Mouse (Mus musculus) midbrain, embryonic 13.5 days (tissue): Measurements from ENCODE around the gene Syt1. TPM values are rescaled to one million over a fixed set of nuclear protein-coding genes. Genes with fewer than 3 reads are reported as not detected.

ENCODE experiments used
- ATAC-seq: fragments of 200-750 bp; cut with Nextera tagmentation; 2 replicates; pipeline ENCODE4 v1.8.0; 2017; ENCODE audit warnings: mild to moderate bottlenecking, moderate TSS enrichment, moderate library complexity
- H3K27ac ChIP-seq: fragments of 300-500 bp; sonication (generic); 2 replicates; pipeline ENCODE4 v1.5.1; 2015; ENCODE audit warnings: inconsistent platforms, mild to moderate bottlenecking, moderate library complexity
- H3K27me3 ChIP-seq: fragments of 300-500 bp; sonication (generic); 2 replicates; pipeline ENCODE4 v1.6.1; 2015; ENCODE audit warnings: mild to moderate bottlenecking, inconsistent platforms
- H3K36me3 ChIP-seq: fragments of 300-500 bp; sonication (generic); 2 replicates; pipeline ENCODE4 v1.6.1; 2015; ENCODE audit warnings: mild to moderate bottlenecking, inconsistent platforms
- H3K4me1 ChIP-seq: fragments of 300-500 bp; sonication (generic); replicated peaks from 2 replicates; pipeline ENCODE4 v1.6.1; 2015; ENCODE audit warnings: inconsistent platforms
- H3K4me2 ChIP-seq: fragments of 300-500 bp; sonication (generic); replicated peaks from 2 replicates; pipeline ENCODE4 v1.6.1; 2015; ENCODE audit warnings: moderate library complexity, mild to moderate bottlenecking, inconsistent platforms
- H3K4me3 ChIP-seq: fragments of 300-500 bp; sonication (generic); replicated peaks from 2 replicates; pipeline ENCODE4 v1.5.1; 2015; ENCODE audit warnings: mild to moderate bottlenecking, inconsistent platforms
- H3K9ac ChIP-seq: fragments of 300-500 bp; sonication (generic); replicated peaks from 2 replicates; pipeline ENCODE4 v1.6.1; 2015; ENCODE audit warnings: mild to moderate bottlenecking, inconsistent platforms
- H3K9me3 ChIP-seq: fragments of 300-500 bp; sonication (generic); 2 replicates; pipeline ENCODE4 v1.6.1; 2016; ENCODE audit warnings: mild to moderate bottlenecking, inconsistent platforms
- WGBS: fragments of 180-500 bp; shearing (Covaris S2); methylation state at CpG from one replicate; pipeline ENCODE4 v1.1.7; 2015; 5-methylcytosine and 5-hydroxymethylcytosine counted together
- polyA plus RNA-seq: library from polyadenylated mRNA; unstranded; fragments of >200 nt; fragmentation: Nextera tagmentation; extraction: Ambion mirVana; gene quantifications from 2 replicates; pipeline ENCODE4 v1.2.1, GENCODE M21; 2015

Syt1 gene
- polyA plus RNA-seq, 1 experiment from 2014 or later: 77.2 TPM

GRCm38 (mm10) chr10:108635616-108636015 lies 375.2 kb downstream of the Syt1 start:
- Histone ChIP-seq H3K9me3 (no peaks in the 10 kb centered on the region), H3K9ac (no peak overlapping the region), H3K4me1 (0 out of 2 replicates have a peak, but pooled peaks cover 6% of the 10 kb centered on the region), H3K4me3 (no peak overlapping the region), H3K4me2 (no peak overlapping the region), H3K27me3 (no peaks in the 10 kb centered on the region), H3K27ac (no peak overlapping the region), H3K36me3 (peaks cover 10% of the 10 kb centered on the region)
- peak; percentile 37; the same call in 1 of the 2 replicates for ATAC-seq
- WGBS: 89% methylated on average over 4 of the region's 4 CpGs

- H3K4me2 ChIP-seq: no peak overlapping the region
- H3K9ac ChIP-seq: no peak overlapping the region
- H3K9me3 ChIP-seq: no peaks in the 10 kb centered on the region
- 91% methylated on average over 8 of the region's 8 CpGs for WGBS
- H3K4me1 ChIP-seq: no peaks in the 10 kb centered on the region
- no peaks in the 10 kb centered on the region for H3K27me3 ChIP-seq
- no peak overlapping the region for H3K4me3 ChIP-seq
- ATAC-seq: no peak
- H3K36me3 ChIP-seq: peaks cover 10% of the 10 kb centered on the region
- H3K27ac ChIP-seq: no peak overlapping the region
Observed at GRCm38 (mm10) chr10:108630841-108631240, 379.9 kb downstream of the Syt1 start.

DNA sequence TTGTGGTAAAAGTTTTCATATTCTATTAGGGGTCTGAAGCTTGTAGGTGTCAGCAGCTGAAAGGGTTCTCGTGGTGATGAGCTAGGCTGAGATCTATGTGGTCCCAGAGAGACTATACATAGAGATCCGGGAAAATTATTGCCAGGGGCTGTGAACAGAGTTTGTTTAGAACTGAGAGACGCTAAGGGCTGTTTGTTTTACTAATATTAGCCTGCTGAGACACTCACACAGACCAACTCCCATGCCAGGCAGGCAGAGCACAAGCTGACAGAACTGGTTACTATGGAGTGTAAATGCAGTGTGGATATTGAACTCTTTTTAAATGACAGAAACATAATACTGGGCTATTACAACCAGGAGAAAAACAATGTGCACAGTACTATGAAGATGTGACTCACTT lies 384.4 kb downstream of the Syt1 start:
- peaks cover 4% of the 10 kb centered on the region for H3K36me3 ChIP-seq
- no peak overlapping the region for H3K27ac ChIP-seq
- H3K4me2 ChIP-seq: no peak overlapping the region
- H3K9ac ChIP-seq: no peak overlapping the region
- no peaks in the 10 kb centered on the region for H3K9me3 ChIP-seq
- no peak overlapping the region for H3K4me3 ChIP-seq
- 64% methylated on average over 3 of the region's 3 CpGs for WGBS
- no peaks in the 10 kb centered on the region for H3K27me3 ChIP-seq
- ATAC-seq: no peak
- H3K4me1 ChIP-seq: no peaks in the 10 kb centered on the region

- Histone ChIP-seq H3K4me1 (no peaks in the 10 kb centered on the region), H3K36me3 (0 out of 2 replicates have a peak, but pooled peaks cover 3% of the 10 kb centered on the region), H3K9ac (no peak overlapping the region), H3K27ac (no peak overlapping the region), H3K9me3 (no peaks in the 10 kb centered on the region), H3K4me2 (no peak overlapping the region), H3K4me3 (no peak overlapping the region), H3K27me3 (no peaks in the 10 kb centered on the region)
- no peak for ATAC-seq
- 72% methylated on average over 4 of the region's 4 CpGs for WGBS
Observed at GRCm38 (mm10) chr10:108623002-108623401, 387.8 kb downstream of the Syt1 start.

DNA sequence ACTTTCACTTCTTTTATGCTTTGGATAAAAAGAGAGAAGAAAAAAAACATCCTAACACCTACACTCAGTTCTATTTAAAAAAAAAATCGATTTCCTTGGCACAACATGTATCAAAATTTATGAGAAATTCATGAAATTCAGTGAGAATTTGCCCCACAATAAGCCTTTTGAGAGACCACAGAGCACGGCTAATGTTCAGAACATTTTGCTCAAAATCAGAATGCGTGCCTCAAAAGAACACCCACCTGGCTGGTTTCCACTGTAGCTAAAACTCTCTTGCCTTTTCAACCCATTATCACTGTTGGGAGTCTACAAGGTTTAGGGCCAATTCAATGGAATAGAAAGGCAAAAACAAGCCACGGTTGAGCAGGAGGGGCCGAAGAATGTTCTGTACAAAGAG lies 390.9 kb downstream of the Syt1 start:
- Histone ChIP-seq H3K4me1 (no peaks in the 10 kb centered on the region), H3K4me2 (no peak overlapping the region), H3K4me3 (no peak overlapping the region), H3K27me3 (no peaks in the 10 kb centered on the region), H3K36me3 (0 out of 2 replicates have a peak, but pooled peaks cover 3% of the 10 kb centered on the region), H3K9me3 (no peaks in the 10 kb centered on the region), H3K9ac (no peak overlapping the region), H3K27ac (no peak overlapping the region)
- ATAC-seq: no peak
- WGBS: 88% methylated on average over 5 of the region's 5 CpGs

DNA sequence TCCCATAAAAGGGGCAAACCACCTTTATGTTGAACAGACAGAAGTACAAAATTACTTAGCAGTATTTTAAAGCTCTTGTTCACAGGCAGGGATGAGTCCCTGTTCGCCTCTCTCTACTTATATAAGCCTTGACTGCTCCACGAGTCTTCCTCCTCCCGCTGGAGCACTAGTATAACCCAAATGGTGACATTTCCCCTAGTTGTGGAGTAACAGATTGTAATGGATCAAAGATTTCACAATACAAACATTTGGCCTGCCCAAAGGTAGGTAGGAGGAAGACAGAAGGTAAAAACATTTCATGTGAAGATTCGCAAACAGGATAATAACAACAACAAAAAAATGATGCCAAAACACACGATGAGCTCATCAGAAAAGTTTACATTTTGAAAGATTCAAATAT lies 391.6 kb downstream of the Syt1 start:
- Histone ChIP-seq H3K27ac (no peak overlapping the region), H3K36me3 (0 out of 2 replicates have a peak, but pooled peaks cover 3% of the 10 kb centered on the region), H3K4me2 (no peak overlapping the region), H3K9ac (no peak overlapping the region), H3K9me3 (no peaks in the 10 kb centered on the region), H3K4me3 (no peak overlapping the region), H3K27me3 (no peaks in the 10 kb centered on the region), H3K4me1 (no peaks in the 10 kb centered on the region)
- ATAC-seq: no peak
- 93% methylated on average over 5 of the region's 5 CpGs for WGBS

GRCm38 (mm10) chr10:108610057-108610644 lies 400.6 kb downstream of the Syt1 start:
- ATAC-seq: peak; percentile 65; the same call in 1 of the 2 replicates

DNA sequence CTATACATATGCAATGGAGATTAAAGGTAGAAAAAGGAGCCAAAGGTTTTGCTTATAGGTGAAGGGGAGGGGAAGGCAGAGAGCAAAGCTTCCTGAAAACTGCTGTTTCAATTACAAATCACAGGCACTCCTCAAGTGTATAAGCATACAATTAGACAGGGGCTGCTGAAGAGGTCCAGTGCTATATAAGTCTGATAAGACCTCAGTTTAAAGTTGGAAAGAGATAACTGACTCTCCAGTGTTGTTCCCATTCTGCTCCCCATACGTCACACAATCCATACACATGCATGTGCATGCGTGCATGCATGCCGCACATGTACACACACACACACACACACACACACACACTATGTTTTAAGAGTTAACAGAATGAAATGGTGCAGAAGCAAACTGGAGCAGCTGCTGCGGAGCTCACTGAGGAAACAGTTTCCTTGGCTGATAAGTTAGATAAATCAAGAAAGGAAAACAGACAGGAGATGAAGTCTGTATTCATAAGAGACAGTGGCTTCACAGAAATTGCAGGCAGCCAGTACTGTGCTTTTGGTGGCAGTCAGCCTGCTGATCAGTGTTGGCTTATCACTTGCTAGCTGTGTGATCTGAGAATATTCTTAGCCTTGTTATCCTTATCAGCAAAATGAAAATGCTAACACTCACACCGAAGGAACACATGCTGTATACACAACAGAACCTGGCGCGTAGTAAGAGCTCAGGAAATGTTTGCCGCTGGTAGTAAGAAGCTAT lies 408.9 kb downstream of the Syt1 start:
- H3K9ac ChIP-seq: no peak overlapping the region
- H3K36me3 ChIP-seq: peaks cover 6% of the 10 kb centered on the region
- H3K27ac ChIP-seq: no peak overlapping the region
- no peak for ATAC-seq
- 0 out of 2 replicates have a peak, but pooled peaks cover 2% of the 10 kb centered on the region for H3K4me1 ChIP-seq
- no peaks in the 10 kb centered on the region for H3K27me3 ChIP-seq
- H3K4me2 ChIP-seq: no peak overlapping the region
- 91% methylated on average over 8 of the region's 8 CpGs for WGBS
- H3K9me3 ChIP-seq: peaks cover 11% of the 10 kb centered on the region
- no peak overlapping the region for H3K4me3 ChIP-seq

More at GRCm38 (mm10) chr10:108610057-108610644, 400.6 kb downstream of the Syt1 start:
- Histone ChIP-seq H3K27ac (no peak overlapping the region), H3K9me3 (no peaks in the 10 kb centered on the region), H3K36me3 (peaks cover 2% of the 10 kb centered on the region; the same call in 1 of the 2 replicates), H3K9ac (no peak overlapping the region), H3K4me2 (no peak overlapping the region), H3K27me3 (no peaks in the 10 kb centered on the region), H3K4me1 (no peaks in the 10 kb centered on the region), H3K4me3 (no peak overlapping the region)
- 76% methylated on average over 14 of the region's 14 CpGs for WGBS

DNA sequence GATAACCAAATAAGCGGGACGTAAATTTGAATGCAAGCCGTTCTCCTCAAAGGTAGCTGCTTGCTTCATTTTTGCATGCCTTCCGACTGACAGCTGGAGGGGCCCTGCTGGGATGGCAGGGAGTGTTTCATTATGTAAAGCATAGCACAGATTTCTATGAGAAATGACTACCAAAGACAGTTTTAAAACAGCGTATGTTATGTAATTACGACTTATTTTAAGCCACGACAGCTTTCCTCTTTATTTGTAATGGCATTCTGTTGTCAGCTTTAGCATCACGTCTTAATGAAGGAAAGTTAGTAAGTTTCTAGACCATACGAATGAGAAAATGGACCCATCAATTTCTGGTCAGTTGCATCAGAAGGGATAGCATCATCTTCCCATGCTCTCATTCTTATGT lies 410.1 kb downstream of the Syt1 start:
- H3K4me2 ChIP-seq: no peak overlapping the region
- peaks cover 11% of the 10 kb centered on the region for H3K9me3 ChIP-seq
- H3K27me3 ChIP-seq: no peaks in the 10 kb centered on the region
- H3K9ac ChIP-seq: no peak overlapping the region
- no peak for ATAC-seq
- H3K4me3 ChIP-seq: no peak overlapping the region
- H3K4me1 ChIP-seq: 0 out of 2 replicates have a peak, but pooled peaks cover 2% of the 10 kb centered on the region
- H3K27ac ChIP-seq: no peak overlapping the region
- peaks cover 6% of the 10 kb centered on the region for H3K36me3 ChIP-seq
- WGBS: 74% methylated on average over 9 of the region's 9 CpGs

DNA sequence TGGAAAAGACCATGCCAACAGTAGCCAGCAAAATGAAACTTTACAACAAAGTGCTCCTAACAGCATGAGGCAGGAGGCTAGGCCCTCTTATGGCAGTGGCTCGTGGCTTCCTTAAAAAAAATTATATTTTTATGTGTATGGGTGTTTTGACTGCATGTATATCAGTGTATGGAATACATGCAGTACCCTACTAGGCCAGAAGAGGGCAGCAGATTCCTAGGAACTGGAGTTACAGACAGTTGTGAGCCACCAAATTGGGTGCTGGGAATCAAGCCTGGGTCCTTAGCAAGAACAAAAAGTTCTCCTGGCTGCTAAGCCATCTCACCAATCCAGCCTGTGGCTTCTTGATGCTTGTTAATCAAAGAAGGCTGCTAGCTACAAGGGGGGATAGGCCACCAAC lies 413.4 kb downstream of the Syt1 start:
- H3K4me1 ChIP-seq: 0 out of 2 replicates have a peak, but pooled peaks cover 2% of the 10 kb centered on the region
- H3K27ac ChIP-seq: no peak overlapping the region
- ATAC-seq: no peak
- H3K36me3 ChIP-seq: peaks cover 6% of the 10 kb centered on the region
- H3K4me2 ChIP-seq: no peak overlapping the region
- no peaks in the 10 kb centered on the region for H3K27me3 ChIP-seq
- peaks cover 11% of the 10 kb centered on the region for H3K9me3 ChIP-seq
- H3K4me3 ChIP-seq: no peak overlapping the region
- no peak overlapping the region for H3K9ac ChIP-seq
- 84% methylated on average over 1 of the region's 1 CpGs for WGBS

DNA sequence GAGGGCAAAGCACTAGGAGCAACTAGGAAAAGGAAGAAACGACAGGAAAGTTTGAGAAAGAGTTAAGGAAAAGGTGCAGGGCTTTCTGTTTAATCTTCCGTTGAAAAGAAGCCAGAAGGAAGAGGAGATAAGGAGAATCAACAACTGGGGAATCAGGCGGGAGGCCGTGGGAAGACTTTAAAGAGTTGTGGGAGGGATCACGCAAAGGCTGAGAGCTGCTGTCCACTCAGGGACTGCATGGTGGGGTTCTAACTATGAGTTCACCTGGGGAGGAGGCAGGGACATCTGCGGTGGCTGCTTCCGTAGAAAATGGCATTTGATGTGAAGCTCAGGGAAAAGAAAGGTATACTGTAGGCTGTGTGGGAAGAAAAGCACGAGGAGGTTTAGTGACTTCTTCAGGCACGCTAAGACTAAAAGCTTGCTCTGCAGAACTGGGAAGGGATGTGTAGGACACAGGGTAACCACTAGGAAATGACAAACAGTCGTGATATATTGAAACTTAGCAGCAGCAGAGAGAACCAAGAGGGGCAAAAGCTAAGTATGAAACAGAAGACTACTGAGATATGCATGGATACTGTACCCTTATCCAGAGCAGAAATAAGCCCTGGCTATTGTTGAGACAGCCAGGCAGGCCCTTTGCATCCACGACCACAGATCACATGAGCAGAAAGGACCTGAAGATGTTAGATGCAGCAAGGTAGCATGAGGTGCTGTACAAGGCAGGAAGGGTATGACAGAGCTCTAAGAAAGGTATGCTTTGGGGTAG lies 414.4 kb downstream of the Syt1 start:
- no peak overlapping the region for H3K9ac ChIP-seq
- H3K27me3 ChIP-seq: no peaks in the 10 kb centered on the region
- peaks cover 11% of the 10 kb centered on the region for H3K9me3 ChIP-seq
- no peak overlapping the region for H3K4me3 ChIP-seq
- no peak overlapping the region for H3K27ac ChIP-seq
- ATAC-seq: no peak
- H3K36me3 ChIP-seq: peaks cover 6% of the 10 kb centered on the region
- H3K4me2 ChIP-seq: no peak overlapping the region
- 0 out of 2 replicates have a peak, but pooled peaks cover 2% of the 10 kb centered on the region for H3K4me1 ChIP-seq
- 74% methylated on average over 11 of the region's 11 CpGs for WGBS

GRCm38 (mm10) chr10:108589355-108589754 lies 421.4 kb downstream of the Syt1 start:
- no peaks in the 10 kb centered on the region for H3K27me3 ChIP-seq

More at GRCm38 (mm10) chr10:108589355-108589754, 421.4 kb downstream of the Syt1 start:
- no peak for ATAC-seq
- no peaks in the 10 kb centered on the region for H3K36me3 ChIP-seq
- no peak overlapping the region for H3K27ac ChIP-seq
- H3K4me1 ChIP-seq: no peaks in the 10 kb centered on the region
- no peak overlapping the region for H3K4me2 ChIP-seq
- WGBS: 94% methylated on average over 3 of the region's 3 CpGs
- no peak overlapping the region for H3K9ac ChIP-seq
- H3K9me3 ChIP-seq: no peaks in the 10 kb centered on the region
- H3K4me3 ChIP-seq: no peak overlapping the region
